Mouse (Mus musculus) E14TG2a.4 (cell line): ENCODE results near the gene Nalcn.

Experiments
- CTCF ChIP-seq: conservative IDR thresholded peaks from 2 replicates; pipeline ENCODE4 v1.5.1; 2014; ENCODE audit warnings: low read length
- NANOG ChIP-seq: IDR thresholded peaks from 2 replicates; pipeline ENCODE4 v1.6.1; 2014; ENCODE audit warnings: borderline replicate concordance, low read length, mixed read lengths
- POU5F1 ChIP-seq: IDR thresholded peaks from 2 replicates; pipeline ENCODE4 v1.6.1; 2014; ENCODE audit warnings: low read length, borderline replicate concordance

- no peak for TF ChIP-seq CTCF
- no peak for TF ChIP-seq NANOG
- TF ChIP-seq POU5F1: no peak
Measured at GRCm38 (mm10) chr14:123627180-123627562, 227 bp upstream of the Nalcn start.
